Comparison of ENCODE assay signal across 9 mouse cellular contexts in the genomic region with DNA sequence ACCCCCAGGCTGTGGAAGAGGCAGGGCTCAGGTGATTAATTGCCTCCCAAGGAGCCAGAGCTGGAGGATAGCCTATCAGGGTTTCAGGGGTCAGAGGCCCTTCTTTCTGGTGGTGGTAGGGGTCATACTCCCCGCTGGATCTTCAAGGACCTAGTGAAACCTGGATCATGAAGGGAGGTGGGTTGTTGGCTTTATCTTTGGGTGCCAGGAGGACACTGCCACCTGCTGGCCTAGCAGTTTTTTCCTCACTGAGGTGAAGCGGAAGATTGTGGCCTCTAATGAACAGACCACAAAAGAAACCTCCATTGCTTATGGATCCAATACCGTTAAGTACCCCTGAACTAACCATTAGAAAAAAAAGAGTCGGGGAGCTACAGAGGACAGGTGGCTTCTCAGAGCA. TPM values are rescaled to one million over a fixed set of nuclear protein-coding genes. Genes with fewer than 3 reads are reported as not detected.
DNase-seq lines count a peak whose midpoint lies in the region; ATAC-seq and TF ChIP-seq lines count a peak whose summit lies in the region.
"Had no signal": no experiment of that assay in that cellular context is flagged by ENCODE, and none has a peak within 500 bp of the region (broad histone marks: within the 10 kb centered on the region; RNA-seq: fewer than 3 reads in every experiment).

No protein-coding gene starts in this region.

- peak; percentile 77 for TF ChIP-seq CTCF in cerebellum, adult 2 months (IDR thresholded peaks at IDR 0.05; ENCODE audit: borderline replicate concordance, insufficient read depth, low read depth, low read length)
- peak; percentile 78 for TF ChIP-seq CTCF in stomach, postnatal 0 days (IDR thresholded peaks at IDR 0.05; ENCODE audit: low read depth)

- peak; percentile 48 to 65 for DNase-seq in cerebellum, adult 2 months
- peak; percentile 47 to 66 for DNase-seq in left cerebral cortex, adult 18-20 months (ENCODE audit: low spot score in 2 of 2)
- no peak for DNase-seq in left cerebral cortex, adult 11 months (ENCODE audit: low spot score)
- peak; percentile 72 for DNase-seq in R1 (ENCODE audit: low read depth, low spot score)
- peak; percentile 42 for DNase-seq in embryonic facial prominence, embryonic 14.5 days (ENCODE audit: low spot score)
- DNase-seq in lung, postnatal 10 days = peak; percentile 74
- peak; percentile 46 for DNase-seq in stomach, postnatal 0 days (ENCODE audit: low spot score)

- 49% methylated on average over 4 of the region's 4 CpGs for WGBS in cerebellum, adult 2 months
- 46% methylated on average over 4 of the region's 4 CpGs for whole genome bisulfite sequencing in embryonic facial prominence, embryonic 14.5 days
- WGBS in stomach, postnatal 0 days = 38% methylated on average over 4 of the region's 4 CpGs

- no peak for ATAC-seq in cerebellum, adult (ENCODE audit: insufficient number of reproducible peaks, low FRiP score, low TSS enrichment)
- 0 out of 2 replicates have a peak, but pooled peaks have one; percentile 20 for ATAC-seq in embryonic facial prominence, embryonic 14.5 days (ENCODE audit: low read depth)
- 0 out of 2 replicates have a peak, but pooled peaks have one; percentile 25 for ATAC-seq in stomach, postnatal 0 days (ENCODE audit: low FRiP score, low TSS enrichment)

- H3K4me2 ChIP-seq in embryonic facial prominence, embryonic 14.5 days (ENCODE audit: low read depth, low read length) = no peak overlapping the region
- H3K4me2 ChIP-seq in stomach, postnatal 0 days (replicated peaks; ENCODE audit: low read depth) = no peak overlapping the region
- H3K4me2 ChIP-seq: heart, embryonic 13.5 days had no signal

- H3K36me3 ChIP-seq in embryonic facial prominence, embryonic 14.5 days (ENCODE audit: control insufficient read depth, insufficient read depth, low read length) = no peaks in the 10 kb centered on the region
- H3K36me3 ChIP-seq in stomach, postnatal 0 days (ENCODE audit: control insufficient read depth, insufficient read depth, low read length) = no peaks in the 10 kb centered on the region
- H3K36me3 ChIP-seq: heart, embryonic 13.5 days had no signal

- H3K9ac ChIP-seq in embryonic facial prominence, embryonic 14.5 days (ENCODE audit: low read depth, low read length) = no peak overlapping the region
- H3K9ac ChIP-seq in stomach, postnatal 0 days (ENCODE audit: low read length) = no peak overlapping the region
- H3K9ac ChIP-seq: heart, embryonic 13.5 days had no signal

- TF ChIP-seq POLR2A in cerebellum, adult 2 months (IDR thresholded peaks at IDR 0.05; ENCODE audit: borderline replicate concordance, insufficient read depth, low read length) = no peak

- H3K4me3 ChIP-seq in cerebellum, adult 2 months (replicated peaks; ENCODE audit: insufficient read depth, low read depth, low read length) = no peak overlapping the region
- H3K4me3 ChIP-seq in embryonic facial prominence, embryonic 14.5 days (ENCODE audit: low read depth, low read length) = no peak overlapping the region
- H3K4me3 ChIP-seq in stomach, postnatal 0 days (ENCODE audit: low read depth, low read length) = no peak overlapping the region
- H3K4me3 ChIP-seq: heart, embryonic 13.5 days had no signal

- H3K4me1 ChIP-seq in cerebellum, adult 2 months (ENCODE audit: control insufficient read depth, insufficient read depth, low read length) = peaks cover 10% of the 10 kb centered on the region
- H3K4me1 ChIP-seq in embryonic facial prominence, embryonic 14.5 days (ENCODE audit: control insufficient read depth, insufficient read depth, low read length) = no peaks in the 10 kb centered on the region
- no peaks in the 10 kb centered on the region for H3K4me1 ChIP-seq in stomach, postnatal 0 days (replicated peaks; ENCODE audit: control insufficient read depth, insufficient read depth)

- no peak overlapping the region for H3K27ac ChIP-seq in cerebellum, adult 2 months (ENCODE audit: insufficient read depth, low read length)
- H3K27ac ChIP-seq in embryonic facial prominence, embryonic 14.5 days (replicated peaks; ENCODE audit: low read depth, low read length) = no peak overlapping the region
- no peak overlapping the region for H3K27ac ChIP-seq in stomach, postnatal 0 days (replicated peaks)
- H3K27ac ChIP-seq: heart, embryonic 13.5 days had no signal

- no peaks in the 10 kb centered on the region for H3K9me3 ChIP-seq in embryonic facial prominence, embryonic 14.5 days (ENCODE audit: control insufficient read depth, low read length)
- H3K9me3 ChIP-seq in stomach, postnatal 0 days (ENCODE audit: control insufficient read depth, low read length) = no peaks in the 10 kb centered on the region
- H3K9me3 ChIP-seq: heart, embryonic 13.5 days had no signal

- no peaks in the 10 kb centered on the region for H3K27me3 ChIP-seq in cerebellum, adult 2 months (ENCODE audit: control insufficient read depth, insufficient read depth, low read length)
- no peaks in the 10 kb centered on the region; the same call in 1 of the 2 replicates for H3K27me3 ChIP-seq in embryonic facial prominence, embryonic 14.5 days (replicated peaks; ENCODE audit: control insufficient read depth, insufficient read depth, low read length)
- H3K27me3 ChIP-seq in stomach, postnatal 0 days (ENCODE audit: control insufficient read depth, insufficient read depth, low read length) = no peaks in the 10 kb centered on the region

- TF ChIP-seq EP300 in stomach, postnatal 0 days (optimal IDR thresholded peaks at IDR 0.05) = no peak

RNA-seq across cellular contexts. Expression of gene Klhdc8a, which starts 7.7 kb away (rescaled TPM):
- polyA plus RNA-seq in cerebellum, adult 2 months (2012; rRNA removed) = 25.1 and 29.6 TPM in 2 replicates
- total RNA-seq in left cerebral cortex, adult 18-20 months (2021) = 10 to 100 TPM; 11.7 to 14.5 TPM
- 0.52 and 0.70 TPM in 2 replicates for polyA plus RNA-seq in embryonic facial prominence, embryonic 14.5 days (2014; fragmentation: Nextera tagmentation; extraction: Ambion mirVana)
- 0.31 and 0.34 TPM in 2 replicates for polyA plus RNA-seq in stomach, postnatal 0 days (2015; fragmentation: Nextera tagmentation; extraction: Ambion mirVana)

RNA-seq across cellular contexts. Expression of gene Nuak2, which starts 9.8 kb away (rescaled TPM):
- 2.9 and 3.3 TPM in 2 replicates for polyA plus RNA-seq in cerebellum, adult 2 months (2012; rRNA removed)
- total RNA-seq in left cerebral cortex, adult 18-20 months (2021) = 1 to 10 TPM; 1.3 TPM
- 5.2 and 6.1 TPM in 2 replicates for polyA plus RNA-seq in embryonic facial prominence, embryonic 14.5 days (2014; fragmentation: Nextera tagmentation; extraction: Ambion mirVana)
- polyA plus RNA-seq in stomach, postnatal 0 days (2015; fragmentation: Nextera tagmentation; extraction: Ambion mirVana) = 4.5 and 6.2 TPM in 2 replicates

Comparison
In these comparisons a context has a peak if more than half of its experiments do, and no peak if none do; other contexts are left out.
1. RNA of gene Klhdc8a, which starts 7.7 kb away (polyA plus RNA-seq): 25.1 to 29.6 TPM in cerebellum, adult 2 months; 0.52 to 0.70 TPM in embryonic facial prominence, embryonic 14.5 days and 0.31 to 0.34 TPM in stomach, postnatal 0 days; every median in the first group is over 10 times any median in the second.